Mouse (Mus musculus): ENCODE data around the gene Coro1a. TPM values are rescaled to one million over a fixed set of nuclear protein-coding genes. Genes with fewer than 3 reads are reported as not detected.
"Not testable (repeated sequence)": the region's sequence is repeated elsewhere in the genome, so short reads cannot be mapped to it uniquely, and the experiment has no call there.

Gene Coro1a
- polyA plus RNA-seq, 1 experiment from 2014 or later, result 35.1 TPM

DNA sequence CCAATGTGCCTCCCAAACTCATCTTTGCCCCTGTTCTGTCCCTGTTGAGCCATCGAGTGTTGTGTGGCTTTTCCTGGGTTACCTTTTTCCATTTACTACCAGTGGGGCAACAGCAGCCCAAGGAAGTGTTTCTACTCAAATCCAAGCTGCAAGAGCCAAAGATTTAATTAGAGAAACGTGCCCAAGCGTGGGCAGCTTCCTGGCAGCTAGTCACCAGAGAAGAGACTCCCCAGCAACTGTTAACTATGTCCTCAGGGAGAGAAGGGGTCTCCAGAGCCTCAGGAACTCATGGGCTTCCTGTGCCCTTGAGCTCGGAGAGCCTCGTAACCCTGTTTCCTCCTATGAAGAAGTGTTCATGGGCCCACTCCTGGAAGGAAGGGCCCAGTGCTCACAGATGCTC, 33.4 kb upstream of the Coro1a start:
- ATAC-seq (replicated peaks; ENCODE audit: low FRiP score, low TSS enrichment, low read depth) (no peak), DNase-seq (ENCODE audit: low spot score) (no peak)
- Histone ChIP-seq H3K4me3 (ENCODE audit: low read depth, low read length) (no peak overlapping the region), H3K9ac (ENCODE audit: low read length) (no peak overlapping the region), H3K27me3 (replicated peaks; ENCODE audit: control insufficient read depth, insufficient read depth, low read length) (no peaks in the 10 kb centered on the region), H3K9me3 (ENCODE audit: control insufficient read depth, low read length) (no peaks in the 10 kb centered on the region), H3K4me1 (replicated peaks; ENCODE audit: control insufficient read depth, insufficient read depth, low read length) (no peaks in the 10 kb centered on the region), H3K4me2 (ENCODE audit: low read length) (no peak overlapping the region), H3K27ac (ENCODE audit: low read depth) (no peak overlapping the region), H3K36me3 (ENCODE audit: control insufficient read depth, insufficient read depth, low read length) (no peaks in the 10 kb centered on the region)
- WGBS, result 69% methylated on average over 5 of the region's 5 CpGs

GRCm38 (mm10) chr7:126740132-126740735, 32.6 kb upstream of the Coro1a start:
- ATAC-seq (replicated peaks; ENCODE audit: low FRiP score, low TSS enrichment, low read depth), result no peak
- 81% methylated on average over 13 of the region's 13 CpGs for WGBS
- H3K9ac ChIP-seq (ENCODE audit: low read length), result no peak overlapping the region

GRCm38 (mm10) chr7:126739551-126739950, 32.0 kb upstream of the Coro1a start:
- 83% methylated on average over 17 of the region's 17 CpGs for WGBS

More at GRCm38 (mm10) chr7:126740132-126740735, 32.6 kb upstream of the Coro1a start:
- no peaks in the 10 kb centered on the region for H3K4me1 ChIP-seq (replicated peaks; ENCODE audit: control insufficient read depth, insufficient read depth, low read length)
- H3K4me2 ChIP-seq (ENCODE audit: low read length), result no peak overlapping the region
- no peak for DNase-seq (ENCODE audit: low spot score)
- no peaks in the 10 kb centered on the region for H3K36me3 ChIP-seq (ENCODE audit: control insufficient read depth, insufficient read depth, low read length)
- H3K4me3 ChIP-seq (ENCODE audit: low read depth, low read length), result no peak overlapping the region
- H3K27me3 ChIP-seq (replicated peaks; ENCODE audit: control insufficient read depth, insufficient read depth, low read length), result no peaks in the 10 kb centered on the region
- H3K27ac ChIP-seq (ENCODE audit: low read depth), result no peak overlapping the region
- no peaks in the 10 kb centered on the region for H3K9me3 ChIP-seq (ENCODE audit: control insufficient read depth, low read length)

DNA sequence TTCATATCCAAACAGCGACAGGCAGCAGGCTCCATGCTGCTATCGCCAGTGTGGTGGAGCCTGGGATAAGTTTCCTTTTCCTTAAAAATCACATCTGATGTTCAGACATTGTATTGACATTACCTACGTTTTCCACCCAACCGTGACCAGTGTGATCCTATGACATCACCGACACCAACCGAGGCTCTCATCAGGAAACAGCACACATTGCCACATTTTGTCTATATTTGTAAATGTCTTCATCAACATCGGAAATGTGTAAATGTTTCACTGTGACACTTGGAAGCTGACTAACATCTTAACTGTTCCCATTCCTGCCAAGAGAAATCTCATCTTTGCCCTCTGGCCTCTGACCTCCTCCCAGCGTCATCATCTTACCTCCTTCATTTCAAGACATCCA, 28.5 kb upstream of the Coro1a start:
- Histone ChIP-seq H3K9ac (ENCODE audit: low read length) (no peak overlapping the region), H3K27me3 (replicated peaks; ENCODE audit: control insufficient read depth, insufficient read depth, low read length) (no peaks in the 10 kb centered on the region), H3K4me3 (ENCODE audit: low read depth, low read length) (no peak overlapping the region), H3K4me2 (ENCODE audit: low read length) (no peak overlapping the region), H3K4me1 (replicated peaks; ENCODE audit: control insufficient read depth, insufficient read depth, low read length) (no peaks in the 10 kb centered on the region), H3K36me3 (ENCODE audit: control insufficient read depth, insufficient read depth, low read length) (no peaks in the 10 kb centered on the region), H3K9me3 (ENCODE audit: control insufficient read depth, low read length) (no peaks in the 10 kb centered on the region), H3K27ac (ENCODE audit: low read depth) (no peak overlapping the region)
- WGBS, result 75% methylated on average over 8 of the region's 8 CpGs
- DNase-seq (ENCODE audit: low spot score) (no peak), ATAC-seq (replicated peaks; ENCODE audit: low FRiP score, low TSS enrichment, low read depth) (no peak)

More at GRCm38 (mm10) chr7:126739551-126739950, 32.0 kb upstream of the Coro1a start:
- H3K4me3 ChIP-seq (ENCODE audit: low read depth, low read length), result no peak overlapping the region
- H3K27ac ChIP-seq (ENCODE audit: low read depth), result no peak overlapping the region
- no peaks in the 10 kb centered on the region for H3K9me3 ChIP-seq (ENCODE audit: control insufficient read depth, low read length)
- H3K4me1 ChIP-seq (replicated peaks; ENCODE audit: control insufficient read depth, insufficient read depth, low read length), result no peaks in the 10 kb centered on the region
- ATAC-seq (replicated peaks; ENCODE audit: low FRiP score, low TSS enrichment, low read depth) (no peak), DNase-seq (ENCODE audit: low spot score) (no peak)
- H3K9ac ChIP-seq (ENCODE audit: low read length), result no peak overlapping the region
- H3K36me3 ChIP-seq (ENCODE audit: control insufficient read depth, insufficient read depth, low read length), result no peaks in the 10 kb centered on the region
- H3K4me2 ChIP-seq (ENCODE audit: low read length), result no peak overlapping the region
- H3K27me3 ChIP-seq (replicated peaks; ENCODE audit: control insufficient read depth, insufficient read depth, low read length), result no peaks in the 10 kb centered on the region

- not testable (repeated sequence) for H3K36me3 ChIP-seq (ENCODE audit: control insufficient read depth, insufficient read depth, low read length); H3K9me3 ChIP-seq (ENCODE audit: control insufficient read depth, low read length); H3K27ac ChIP-seq (ENCODE audit: low read depth); ATAC-seq (replicated peaks; ENCODE audit: low FRiP score, low TSS enrichment, low read depth); H3K27me3 ChIP-seq (replicated peaks; ENCODE audit: control insufficient read depth, insufficient read depth, low read length); H3K9ac ChIP-seq (ENCODE audit: low read length); H3K4me1 ChIP-seq (replicated peaks; ENCODE audit: control insufficient read depth, insufficient read depth, low read length); DNase-seq (ENCODE audit: low spot score); H3K4me2 ChIP-seq (ENCODE audit: low read length); H3K4me3 ChIP-seq (ENCODE audit: low read depth, low read length)
- WGBS, result 82% methylated on average over 4 of the region's 4 CpGs
Measured at GRCm38 (mm10) chr7:126730256-126730789, 22.7 kb upstream of the Coro1a start.

DNA sequence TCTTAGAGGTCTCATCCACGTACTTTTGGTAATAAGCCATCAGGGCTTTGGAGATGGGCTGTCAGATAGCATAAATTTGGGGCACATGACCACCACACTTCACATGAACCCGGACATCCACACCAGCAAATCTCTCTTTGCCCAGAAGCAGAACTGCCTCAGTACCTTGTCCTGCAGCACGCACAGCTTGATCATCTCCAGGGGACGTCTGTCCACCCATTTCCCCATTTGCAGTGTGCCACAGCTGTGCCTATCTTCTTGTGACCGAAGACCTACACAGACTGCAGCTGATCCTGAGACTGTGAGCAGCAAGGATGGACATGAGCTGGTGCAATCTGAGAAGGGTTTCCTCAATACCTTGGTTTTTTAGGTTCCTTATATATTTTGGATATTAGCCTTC, 18.1 kb upstream of the Coro1a start:
- H3K36me3 ChIP-seq (ENCODE audit: control insufficient read depth, insufficient read depth, low read length), result no peaks in the 10 kb centered on the region

DNA sequence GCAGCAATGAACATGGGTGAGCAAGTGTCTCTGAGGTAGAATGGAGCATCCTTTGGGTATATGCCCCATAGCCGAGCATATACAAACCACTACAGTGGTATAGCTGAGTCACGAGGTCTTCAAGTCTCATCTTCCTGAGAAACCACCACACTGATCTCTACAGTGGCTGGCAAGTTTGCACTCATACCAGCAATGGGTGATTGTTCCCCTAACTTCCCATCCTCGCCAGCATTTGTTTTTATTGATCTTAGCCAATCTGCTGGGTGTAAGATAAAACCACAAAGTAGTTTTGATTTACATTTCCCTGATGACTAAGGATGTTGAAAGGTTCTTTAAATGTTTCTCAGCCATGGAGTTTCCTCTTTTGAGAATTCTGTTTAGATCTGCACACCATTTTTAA, 17.5 kb upstream of the Coro1a start:
- no peaks in the 10 kb centered on the region for H3K4me1 ChIP-seq (replicated peaks; ENCODE audit: control insufficient read depth, insufficient read depth, low read length)
- no peak for ATAC-seq (replicated peaks; ENCODE audit: low FRiP score, low TSS enrichment, low read depth)
- H3K36me3 ChIP-seq (ENCODE audit: control insufficient read depth, insufficient read depth, low read length), result no peaks in the 10 kb centered on the region
- WGBS, result 66% methylated on average over 3 of the region's 3 CpGs
- DNase-seq (ENCODE audit: low spot score), result no peak
- no peaks in the 10 kb centered on the region for H3K9me3 ChIP-seq (ENCODE audit: control insufficient read depth, low read length)
- H3K27ac ChIP-seq (ENCODE audit: low read depth), result no peak overlapping the region
- no peaks in the 10 kb centered on the region for H3K27me3 ChIP-seq (replicated peaks; ENCODE audit: control insufficient read depth, insufficient read depth, low read length)
- H3K9ac ChIP-seq (ENCODE audit: low read length), result no peak overlapping the region
- no peak overlapping the region for H3K4me2 ChIP-seq (ENCODE audit: low read length)
- no peak overlapping the region for H3K4me3 ChIP-seq (ENCODE audit: low read depth, low read length)

More for the DNA sequence above, 18.1 kb upstream of the Coro1a start:
- H3K4me1 ChIP-seq (replicated peaks; ENCODE audit: control insufficient read depth, insufficient read depth, low read length), result no peaks in the 10 kb centered on the region
- no peaks in the 10 kb centered on the region for H3K27me3 ChIP-seq (replicated peaks; ENCODE audit: control insufficient read depth, insufficient read depth, low read length)
- H3K4me2 ChIP-seq (ENCODE audit: low read length), result no peak overlapping the region
- H3K9me3 ChIP-seq (ENCODE audit: control insufficient read depth, low read length), result no peaks in the 10 kb centered on the region
- no peak overlapping the region for H3K4me3 ChIP-seq (ENCODE audit: low read depth, low read length)
- 81% methylated on average over 5 of the region's 5 CpGs for WGBS
- ATAC-seq (replicated peaks; ENCODE audit: low FRiP score, low TSS enrichment, low read depth) (no peak), DNase-seq (ENCODE audit: low spot score) (no peak)
- no peak overlapping the region for H3K27ac ChIP-seq (ENCODE audit: low read depth)
- H3K9ac ChIP-seq (ENCODE audit: low read length), result no peak overlapping the region

- no peak overlapping the region for H3K4me2 ChIP-seq (ENCODE audit: low read length)
- ATAC-seq (replicated peaks; ENCODE audit: low FRiP score, low TSS enrichment, low read depth) (no peak), DNase-seq (ENCODE audit: low spot score) (no peak)
- H3K4me3 ChIP-seq (ENCODE audit: low read depth, low read length), result no peak overlapping the region
- no peak overlapping the region for H3K27ac ChIP-seq (ENCODE audit: low read depth)
- H3K9ac ChIP-seq (ENCODE audit: low read length), result no peak overlapping the region
- no peaks in the 10 kb centered on the region for H3K9me3 ChIP-seq (ENCODE audit: control insufficient read depth, low read length)
- H3K4me1 ChIP-seq (replicated peaks; ENCODE audit: control insufficient read depth, insufficient read depth, low read length), result no peaks in the 10 kb centered on the region
- no peaks in the 10 kb centered on the region for H3K27me3 ChIP-seq (replicated peaks; ENCODE audit: control insufficient read depth, insufficient read depth, low read length)
- H3K36me3 ChIP-seq (ENCODE audit: control insufficient read depth, insufficient read depth, low read length), result no peaks in the 10 kb centered on the region
- WGBS, result 89% methylated on average over 13 of the region's 13 CpGs
Measured at GRCm38 (mm10) chr7:126721635-126722034, 14.0 kb upstream of the Coro1a start.

GRCm38 (mm10) chr7:126718787-126719337, 11.3 kb upstream of the Coro1a start:
- H3K36me3 ChIP-seq (ENCODE audit: control insufficient read depth, insufficient read depth, low read length), result no peaks in the 10 kb centered on the region
- 91% methylated on average over 5 of the region's 5 CpGs for WGBS

More at GRCm38 (mm10) chr7:126718787-126719337, 11.3 kb upstream of the Coro1a start:
- Histone ChIP-seq H3K9me3 (ENCODE audit: control insufficient read depth, low read length) (no peaks in the 10 kb centered on the region), H3K27me3 (replicated peaks; ENCODE audit: control insufficient read depth, insufficient read depth, low read length) (no peaks in the 10 kb centered on the region), H3K4me3 (ENCODE audit: low read depth, low read length) (no peak overlapping the region), H3K4me2 (ENCODE audit: low read length) (no peak overlapping the region), H3K27ac (ENCODE audit: low read depth) (no peak overlapping the region), H3K4me1 (replicated peaks; ENCODE audit: control insufficient read depth, insufficient read depth, low read length) (no peaks in the 10 kb centered on the region), H3K9ac (ENCODE audit: low read length) (no peak overlapping the region)
- no peak for DNase-seq (ENCODE audit: low spot score)
- no peak for ATAC-seq (replicated peaks; ENCODE audit: low FRiP score, low TSS enrichment, low read depth)
